Mouse (Mus musculus) lung, postnatal 25 days (tissue): Measurements from ENCODE around the gene Cpm.

ENCODE experiments used
- DNase-seq: peaks from one replicate; pipeline ENCODE4 v3.0.0; 2022; ENCODE audit warnings: low spot score

Cpm gene

GRCm38 (mm10) chr10:117635823-117636589, 6.7 kb downstream of the Cpm start:
- DNase-seq: no peak

GRCm38 (mm10) chr10:117637062-117637744, 7.9 kb downstream of the Cpm start:
- DNase-seq: no peak

GRCm38 (mm10) chr10:117637745-117638577, 8.7 kb downstream of the Cpm start:
- DNase-seq: no peak

GRCm38 (mm10) chr10:117638578-117639220, 9.4 kb downstream of the Cpm start:
- no peak for DNase-seq

GRCm38 (mm10) chr10:117639221-117639599, 9.9 kb downstream of the Cpm start:
- DNase-seq: no peak

GRCm38 (mm10) chr10:117639899-117640594, 10.7 kb downstream of the Cpm start:
- no peak for DNase-seq

GRCm38 (mm10) chr10:117640595-117641078, 11.3 kb downstream of the Cpm start:
- DNase-seq: no peak

- no peak for DNase-seq
Measured at GRCm38 (mm10) chr10:117641400-117642200, 12.3 kb downstream of the Cpm start.

- no peak for DNase-seq
Measured at GRCm38 (mm10) chr10:117642201-117642450, 12.8 kb downstream of the Cpm start.

- no peak for DNase-seq
Measured at GRCm38 (mm10) chr10:117642491-117643262, 13.4 kb downstream of the Cpm start.

GRCm38 (mm10) chr10:117643302-117643701, 14.0 kb downstream of the Cpm start:
- DNase-seq: no peak

- DNase-seq: no peak
Measured at GRCm38 (mm10) chr10:117643711-117644428, 14.6 kb downstream of the Cpm start.

GRCm38 (mm10) chr10:117644429-117644748, 15.1 kb downstream of the Cpm start:
- no peak for DNase-seq

GRCm38 (mm10) chr10:117644828-117645227, 15.5 kb downstream of the Cpm start:
- no peak for DNase-seq

- DNase-seq: no peak
Measured at GRCm38 (mm10) chr10:117645487-117645964, 16.2 kb downstream of the Cpm start.

GRCm38 (mm10) chr10:117646482-117647157, 17.3 kb downstream of the Cpm start:
- DNase-seq: no peak

- DNase-seq: no peak
Measured at GRCm38 (mm10) chr10:117647158-117647505, 17.8 kb downstream of the Cpm start.

- no peak for DNase-seq
Measured at GRCm38 (mm10) chr10:117647964-117648472, 18.7 kb downstream of the Cpm start.

GRCm38 (mm10) chr10:117648643-117649042, 19.3 kb downstream of the Cpm start:
- no peak for DNase-seq
